Mouse (Mus musculus) kidney, adult 2 months (tissue): ENCODE results near the gene Eid2. TPM values are rescaled to one million over a fixed set of nuclear protein-coding genes. Genes with fewer than 3 reads are reported as not detected.

Source experiments
- DNase-seq: peaks from one replicate; pipeline ENCODE4 v3.0.0; 2021
- H3K27ac ChIP-seq: fragments of 200-500 bp; 2 replicates; pipeline ENCODE4 v1.5.1; 2012; ENCODE audit warnings: low read depth, low read length, control low read depth, inconsistent platforms; ENCODE audit not compliant: insufficient read depth
- H3K27me3 ChIP-seq: fragments of 200-500 bp; replicated peaks from 2 replicates; pipeline ENCODE4 v1.6.1; 2012; ENCODE audit warnings: mild to moderate bottlenecking, moderate library complexity, low read length, inconsistent platforms; ENCODE audit not compliant: control insufficient read depth, insufficient read depth
- H3K36me3 ChIP-seq: fragments of 200-500 bp; 2 replicates; pipeline ENCODE4 v1.6.1; 2012; ENCODE audit warnings: mild to moderate bottlenecking, moderate library complexity, low read length, inconsistent platforms; ENCODE audit not compliant: control insufficient read depth, insufficient read depth
- H3K4me1 ChIP-seq: fragments of 200-500 bp; 2 replicates; pipeline ENCODE4 v1.6.1; 2011; ENCODE audit warnings: low read length; ENCODE audit not compliant: control insufficient read depth, insufficient read depth
- H3K4me3 ChIP-seq: fragments of 200-500 bp; 2 replicates; pipeline ENCODE4 v1.5.1; 2011; ENCODE audit warnings: mild to moderate bottlenecking, low read depth, low read length, control low read depth; ENCODE audit not compliant: insufficient read depth
- CTCF ChIP-seq: fragments of 200-500 bp; conservative IDR thresholded peaks from 2 replicates; pipeline ENCODE4 v1.5.1; 2011; ENCODE audit warnings: low read depth, mild to moderate bottlenecking, control low read depth, low read length, moderate library complexity, mixed read lengths; ENCODE audit not compliant: insufficient read depth, insufficient read length
- POLR2A ChIP-seq: fragments of 200-500 bp; IDR thresholded peaks from one replicate; pipeline ENCODE4 v1.6.1; 2011; ENCODE audit warnings: low read depth, low read length, control low read depth
- WGBS: fragments of 180-500 bp; shearing (Covaris S2); methylation state at CpG from one replicate; pipeline ENCODE4 v1.1.7; 2018; 5-methylcytosine and 5-hydroxymethylcytosine counted together
- polyA plus RNA-seq: library from polyadenylated mRNA; depleted of rRNA; stranded (reverse); fragments of >200 nt; gene quantifications from 2 replicates; pipeline ENCODE4 v1.2.3, GENCODE M21; 2012

Gene Eid2
- polyA plus RNA-seq, 1 experiment, result 5.2 TPM

- TF ChIP-seq POLR2A (no peak), CTCF (no peak)
- Histone ChIP-seq H3K36me3 (no peaks in the 10 kb centered on the region), H3K4me1 (no peaks in the 10 kb centered on the region), H3K27me3 (peaks cover 5% of the 10 kb centered on the region; the same call in 1 of the 2 replicates), H3K27ac (no peak within 1 kb of the TSS), H3K4me3 (no peak within 1 kb of the TSS)
- WGBS, result 2% methylated on average over 52 of the region's 52 CpGs
- DNase-seq, result no peak
Observed at GRCm38 (mm10) chr7:28290638-28291590, 23.2 kb downstream of the Eid2 start, which contains the start of gene Selenov. Gene Selenov (minus strand): TSS chr7:28291186.

DNA sequence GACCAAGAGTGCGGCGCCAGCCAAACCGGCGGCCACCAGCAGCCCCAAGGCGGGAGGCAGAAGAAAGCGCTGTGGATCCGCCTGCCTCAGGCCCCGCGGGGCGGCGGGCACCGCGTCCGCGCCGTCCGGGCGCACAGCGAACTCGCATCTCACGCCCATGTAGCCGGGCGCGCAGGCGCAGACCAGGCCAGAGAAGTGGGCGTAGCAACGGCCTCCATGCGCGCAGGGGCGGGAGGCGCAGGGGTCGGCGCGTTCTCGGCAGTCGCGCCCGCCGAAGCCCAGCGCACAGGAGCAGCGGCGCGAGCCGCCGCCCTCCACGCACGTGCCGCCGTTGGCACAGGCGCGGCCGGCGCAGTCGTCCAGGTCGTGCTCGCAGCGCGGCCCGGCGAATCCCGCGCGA, 26.8 kb downstream of the Eid2 start:
- H3K27ac ChIP-seq, result no peak overlapping the region
- 1% methylated on average over 63 of the region's 63 CpGs for WGBS
- TF ChIP-seq POLR2A (no peak), CTCF (no peak)
- H3K4me1 ChIP-seq, result no peaks in the 10 kb centered on the region
- H3K36me3 ChIP-seq, result no peaks in the 10 kb centered on the region
- peak overlapping the region; percentile 46 for H3K4me3 ChIP-seq
- H3K27me3 ChIP-seq, result peaks cover 5% of the 10 kb centered on the region; the same call in 1 of the 2 replicates
- DNase-seq, result peak; percentile 65

DNA sequence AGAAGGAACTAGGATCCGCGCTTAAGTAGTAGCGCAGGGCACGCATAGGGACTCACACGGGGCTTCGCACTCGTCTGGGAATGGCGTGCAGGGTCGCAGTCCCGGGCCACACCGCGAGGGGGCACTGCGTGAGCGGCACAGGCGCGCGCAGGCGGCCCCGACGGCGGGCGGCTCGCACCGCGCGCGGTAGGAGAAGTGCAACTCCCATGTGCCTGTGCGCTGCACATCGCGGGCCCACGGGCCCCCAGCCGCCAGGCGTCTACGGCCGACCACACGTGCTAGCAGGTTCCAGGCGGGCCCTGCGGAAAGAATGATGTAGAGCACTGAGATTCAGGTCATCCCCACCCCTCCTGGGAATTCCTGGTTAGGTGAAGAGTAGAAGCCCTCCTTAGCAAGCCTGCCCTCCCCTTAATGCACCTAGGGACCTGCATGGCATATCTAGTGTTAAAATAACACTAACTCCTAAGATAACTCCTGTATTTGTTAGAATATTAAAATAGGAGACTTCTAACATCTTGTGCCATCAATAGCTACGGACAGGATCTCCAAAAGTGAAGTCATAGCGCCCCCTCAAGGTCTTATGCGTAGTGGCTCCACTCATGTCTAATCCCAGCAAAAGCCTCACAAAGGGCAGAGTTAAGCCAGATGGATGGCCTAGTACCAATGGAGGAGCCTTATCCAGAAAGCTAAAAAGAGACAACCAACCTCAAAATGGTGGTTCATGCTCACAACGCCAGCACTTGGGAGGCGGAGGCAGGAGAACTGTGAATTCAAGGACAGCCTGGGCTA, 31.4 kb downstream of the Eid2 start:
- WGBS, result 15% methylated on average over 43 of the region's 43 CpGs
- Histone ChIP-seq H3K27me3 (0 out of 2 replicates have a peak, but pooled peaks cover 2% of the 10 kb centered on the region), H3K36me3 (no peaks in the 10 kb centered on the region), H3K27ac (no peak overlapping the region), H3K4me3 (no peak overlapping the region), H3K4me1 (no peaks in the 10 kb centered on the region)
- TF ChIP-seq POLR2A, result no peak
- peak; percentile 68 for TF ChIP-seq CTCF
- peak; percentile 67 for DNase-seq

- no peak within 1 kb of the TSS for H3K4me3 ChIP-seq
- TF ChIP-seq POLR2A (no peak), CTCF (peak; percentile 50)
- H3K36me3 ChIP-seq, result no peaks in the 10 kb centered on the region
- no peaks in the 10 kb centered on the region for H3K4me1 ChIP-seq
- peak; percentile 43 for DNase-seq
- H3K27me3 ChIP-seq, result no peaks in the 10 kb centered on the region
- H3K27ac ChIP-seq, result no peak within 1 kb of the TSS
- 3% methylated on average over 30 of the region's 30 CpGs for WGBS
Observed at GRCm38 (mm10) chr7:28301616-28302433, 34.1 kb downstream of the Eid2 start, which contains the start of gene Dll3. Gene Dll3 (minus strand): TSS chr7:28302238.

DNA sequence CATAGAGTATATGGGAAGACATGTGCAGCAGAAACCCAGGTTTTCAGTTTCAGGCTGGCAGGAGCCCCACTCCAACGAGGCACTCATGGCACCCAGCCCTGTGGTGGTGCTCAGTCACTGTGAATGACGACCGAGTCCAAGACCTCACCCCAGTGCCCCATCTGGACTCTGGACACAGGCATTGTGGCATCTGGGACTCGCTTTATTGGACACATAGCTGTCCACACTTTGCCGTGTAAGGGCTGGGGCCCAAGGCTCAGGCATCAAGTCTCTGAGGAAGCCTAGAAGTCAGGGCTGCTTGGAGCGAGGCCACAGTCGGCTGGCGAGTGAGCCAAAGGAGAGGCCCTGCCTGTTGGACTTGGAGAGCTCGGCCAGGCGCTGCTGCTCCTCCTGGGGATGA, 38.0 kb downstream of the Eid2 start:
- peak; percentile 80 for DNase-seq
- peak overlapping the region; percentile 17; the same call in 1 of the 2 replicates for H3K27ac ChIP-seq
- H3K27me3 ChIP-seq, result no peaks in the 10 kb centered on the region
- H3K36me3 ChIP-seq, result no peaks in the 10 kb centered on the region
- 60% methylated on average over 10 of the region's 10 CpGs for WGBS
- H3K4me3 ChIP-seq, result no peak overlapping the region
- TF ChIP-seq CTCF, result no peak
- no peak for TF ChIP-seq POLR2A
- H3K4me1 ChIP-seq, result no peaks in the 10 kb centered on the region

- peak; percentile 87 for DNase-seq
- Histone ChIP-seq H3K27me3 (no peaks in the 10 kb centered on the region), H3K27ac (peak overlapping the region; percentile 49), H3K4me1 (0 out of 2 replicates have a peak, but pooled peaks cover 3% of the 10 kb centered on the region), H3K4me3 (no peak overlapping the region), H3K36me3 (no peaks in the 10 kb centered on the region)
- whole genome bisulfite sequencing, result 73% methylated on average over 8 of the region's 8 CpGs
- no peak for TF ChIP-seq POLR2A
- no peak for TF ChIP-seq CTCF
Observed at GRCm38 (mm10) chr7:28306216-28306615, 38.5 kb downstream of the Eid2 start.
